Mouse (Mus musculus): Measurements from ENCODE around the gene Hdac5. TPM values are rescaled to one million over a fixed set of nuclear protein-coding genes. Genes with fewer than 3 reads are reported as not detected.

Gene Hdac5
- polyA plus RNA-seq, 1 experiment from 2014 or later, result 88.2 TPM

DNA sequence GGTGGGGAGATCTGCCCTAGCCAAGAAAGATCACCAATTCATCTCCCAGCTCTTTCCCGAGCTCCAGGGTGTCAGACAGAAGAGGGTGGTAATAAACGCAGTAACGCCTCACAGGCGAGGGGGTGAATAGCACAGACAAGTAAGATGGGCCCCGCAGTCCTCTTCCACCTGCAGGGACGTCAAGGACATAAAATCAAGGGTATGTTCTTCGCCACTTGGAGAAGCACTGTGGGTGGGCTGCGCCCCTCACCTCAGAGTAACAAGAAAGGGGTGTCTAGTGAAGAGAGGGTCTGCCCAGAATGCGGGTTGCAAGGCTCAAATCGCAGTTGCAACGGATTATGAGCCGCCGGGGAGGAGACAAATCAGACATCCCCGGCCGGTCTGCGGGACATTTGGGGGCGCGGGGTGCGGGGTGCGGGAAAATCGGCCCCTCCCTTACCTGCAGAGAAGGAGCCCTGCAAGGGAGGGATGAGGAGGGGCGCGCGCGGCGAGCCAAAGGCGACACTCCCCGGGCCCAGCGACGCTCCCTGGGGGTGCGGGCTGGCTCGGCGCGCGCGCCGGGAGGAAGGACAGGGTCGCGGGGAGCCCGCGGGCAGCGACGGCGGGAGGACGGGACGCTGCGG, 524 bp downstream of the Hdac5 start:
- peak; percentile 37; the same call in 1 of the 2 replicates for ATAC-seq
- peaks cover 54% of the 10 kb centered on the region for H3K4me1 ChIP-seq
- H3K4me2 ChIP-seq, result peak overlapping the region; percentile 76
- H3K27me3 ChIP-seq, result no peaks in the 10 kb centered on the region
- H3K9me3 ChIP-seq (replicated peaks), result no peaks in the 10 kb centered on the region
- peak overlapping the region; percentile 90 for H3K9ac ChIP-seq
- 1% methylated on average over 47 of the region's 47 CpGs for WGBS
- no peaks in the 10 kb centered on the region for H3K36me3 ChIP-seq (ENCODE audit: poor library complexity, severe bottlenecking)
- peak overlapping the region; percentile 93 for H3K27ac ChIP-seq
- peak overlapping the region; percentile 79 for H3K4me3 ChIP-seq

DNA sequence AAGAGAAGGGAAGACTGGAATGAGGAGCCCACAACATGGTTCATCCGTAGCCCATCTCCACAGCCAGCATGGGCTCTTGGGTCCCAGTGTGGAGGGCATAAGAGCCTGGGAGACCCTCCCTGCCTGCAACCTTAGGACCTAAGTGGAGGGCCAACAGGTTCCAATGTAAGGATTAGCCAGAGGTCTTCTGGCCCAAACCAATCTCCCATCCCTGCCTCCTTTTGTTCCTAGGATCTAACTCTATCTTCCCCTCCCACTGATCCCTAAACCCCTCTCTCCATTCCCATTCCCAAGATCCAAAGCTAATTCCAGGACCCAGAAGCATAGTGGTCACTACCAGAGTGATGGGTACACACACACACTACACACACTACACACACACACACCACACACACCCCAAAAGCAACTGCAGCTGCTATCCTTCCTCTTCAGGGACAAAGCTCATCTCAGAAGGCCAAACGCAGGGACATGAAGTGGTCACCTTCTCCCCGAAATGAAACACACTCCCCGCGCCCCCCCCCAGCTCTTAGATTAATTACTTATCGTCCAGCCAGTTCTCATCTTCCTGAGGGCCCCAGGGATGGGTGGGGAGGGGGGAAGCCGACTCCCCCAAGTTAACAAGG, 1.2 kb downstream of the Hdac5 start:
- no peak for ATAC-seq

GRCm38 (mm10) chr11:102228191-102228545, 1.8 kb downstream of the Hdac5 start:
- Histone ChIP-seq H3K4me3 (peak overlapping the region; percentile 79), H3K9me3 (replicated peaks) (no peaks in the 10 kb centered on the region), H3K27ac (peak overlapping the region; percentile 93), H3K4me2 (peak overlapping the region; percentile 76), H3K9ac (peak overlapping the region; percentile 90), H3K4me1 (peaks cover 63% of the 10 kb centered on the region), H3K36me3 (ENCODE audit: poor library complexity, severe bottlenecking) (peaks cover 9% of the 10 kb centered on the region; the same call in 1 of the 2 replicates), H3K27me3 (no peaks in the 10 kb centered on the region)
- 7% methylated on average over 9 of the region's 9 CpGs for WGBS
- no peak; the same call in 1 of the 2 replicates for ATAC-seq

More for the DNA sequence above, 1.2 kb downstream of the Hdac5 start:
- Histone ChIP-seq H3K9ac (peak overlapping the region; percentile 90), H3K4me3 (peak overlapping the region; percentile 79), H3K36me3 (ENCODE audit: poor library complexity, severe bottlenecking) (peaks cover 5% of the 10 kb centered on the region; the same call in 1 of the 2 replicates), H3K27me3 (no peaks in the 10 kb centered on the region), H3K9me3 (replicated peaks) (no peaks in the 10 kb centered on the region), H3K4me1 (peaks cover 57% of the 10 kb centered on the region), H3K4me2 (peak overlapping the region; percentile 76), H3K27ac (peak overlapping the region; percentile 93)
- WGBS, result 17% methylated on average over 7 of the region's 7 CpGs

DNA sequence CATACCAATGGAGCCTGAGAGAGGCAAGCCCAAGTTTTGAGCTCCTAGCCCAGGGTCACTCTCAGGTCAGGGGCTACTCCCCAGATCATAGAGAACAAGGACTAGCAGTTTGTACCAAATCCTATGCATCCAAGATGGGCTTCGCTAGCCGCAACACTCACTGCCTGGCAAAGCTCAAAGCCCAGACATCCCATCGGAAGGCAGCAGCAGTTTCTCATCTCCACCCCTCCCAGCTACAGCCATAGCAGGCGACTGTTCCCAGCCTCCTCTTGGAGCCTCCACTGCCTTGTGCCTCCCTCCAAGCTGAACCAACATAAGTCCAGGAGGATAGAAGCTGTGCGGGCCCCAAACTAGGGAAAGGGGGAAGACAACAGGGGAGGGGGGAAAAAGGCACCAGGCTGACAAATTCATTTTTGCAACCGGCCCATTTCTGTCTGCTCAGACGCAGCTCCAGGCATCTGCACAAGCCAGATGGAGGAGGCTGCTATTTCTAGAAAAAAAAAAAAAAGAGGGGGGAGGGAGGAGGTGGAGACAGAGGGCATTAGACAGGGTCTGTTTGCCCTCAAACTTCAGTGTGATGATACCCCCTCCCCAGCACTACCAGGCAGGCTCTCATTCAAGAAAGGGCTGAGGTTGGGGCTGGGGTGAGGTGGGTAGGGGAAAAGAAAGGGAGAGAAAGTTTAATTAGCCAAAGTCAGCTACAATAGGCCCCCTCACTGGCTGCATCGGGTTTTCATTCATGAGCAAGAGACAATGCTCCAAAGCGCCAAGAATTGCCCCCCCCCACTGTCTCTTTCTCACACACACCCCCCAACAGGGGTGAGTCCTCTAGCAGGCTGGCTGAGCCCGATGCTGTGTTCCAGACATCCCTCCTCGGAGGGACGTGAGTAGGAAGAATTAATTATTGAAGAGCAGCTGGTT, 2.4 kb downstream of the Hdac5 start:
- ATAC-seq, result peak; percentile 44
- no peaks in the 10 kb centered on the region for H3K9me3 ChIP-seq (replicated peaks)
- 2% methylated on average over 12 of the region's 12 CpGs for WGBS
- peaks cover 66% of the 10 kb centered on the region for H3K4me1 ChIP-seq
- H3K9ac ChIP-seq, result peak overlapping the region; percentile 90
- H3K36me3 ChIP-seq (ENCODE audit: poor library complexity, severe bottlenecking), result peaks cover 13% of the 10 kb centered on the region; the same call in 1 of the 2 replicates
- H3K4me3 ChIP-seq, result peak overlapping the region; percentile 79
- peak overlapping the region; percentile 76 for H3K4me2 ChIP-seq
- H3K27me3 ChIP-seq, result no peaks in the 10 kb centered on the region
- H3K27ac ChIP-seq, result peak overlapping the region; percentile 93

DNA sequence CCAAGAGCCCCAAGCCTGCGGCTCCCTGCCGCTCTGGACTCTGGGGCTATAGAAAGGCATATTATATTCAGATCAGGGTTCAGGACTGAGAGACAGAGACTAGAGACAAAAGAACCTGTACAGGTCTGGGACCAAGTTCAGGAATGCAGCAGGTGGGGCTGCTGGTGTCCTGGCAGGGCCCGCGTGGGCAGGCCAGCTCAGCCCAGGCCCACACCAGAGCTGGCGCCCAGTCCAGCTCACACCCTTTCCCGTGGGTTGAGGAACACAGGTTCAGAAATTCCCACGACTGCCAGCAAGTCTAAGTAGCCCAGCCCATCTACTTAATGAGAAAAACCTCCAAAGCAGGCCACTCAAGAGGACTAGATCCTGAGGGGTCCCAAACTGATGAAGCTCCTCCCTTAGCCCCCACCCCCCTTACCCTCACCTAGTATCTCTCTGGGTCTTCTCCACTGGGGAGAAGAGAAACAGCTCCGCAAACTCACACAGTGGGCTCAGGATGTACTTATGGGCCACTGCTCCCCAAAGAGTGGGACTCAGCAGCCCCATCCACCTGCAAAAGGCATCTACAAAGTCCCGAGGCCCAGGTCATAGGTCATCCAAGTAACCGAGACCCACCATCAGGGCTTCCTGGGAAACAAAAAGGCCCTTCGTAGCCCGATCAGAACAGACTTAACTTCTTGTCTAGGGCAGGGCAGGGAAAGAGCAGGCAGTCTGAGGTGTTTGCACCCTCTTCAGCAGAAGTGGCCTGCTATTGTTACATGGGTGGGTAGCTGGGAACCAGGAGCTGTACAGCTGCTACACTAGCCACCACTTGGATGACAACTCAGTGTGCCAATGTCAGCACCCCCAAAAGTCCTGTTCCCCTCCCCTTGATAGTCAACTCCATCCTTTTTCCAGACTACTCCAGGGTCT, 3.6 kb downstream of the Hdac5 start:
- Histone ChIP-seq H3K4me1 (peaks cover 66% of the 10 kb centered on the region), H3K27ac (no peak overlapping the region), H3K9ac (peak overlapping the region; percentile 90), H3K36me3 (ENCODE audit: poor library complexity, severe bottlenecking) (peaks cover 25% of the 10 kb centered on the region; the same call in 1 of the 2 replicates), H3K27me3 (no peaks in the 10 kb centered on the region), H3K4me2 (peak overlapping the region; percentile 76), H3K4me3 (peak overlapping the region; percentile 79; the same call in 1 of the 2 replicates), H3K9me3 (replicated peaks) (no peaks in the 10 kb centered on the region)
- ATAC-seq, result no peak
- WGBS, result 59% methylated on average over 12 of the region's 12 CpGs

GRCm38 (mm10) chr11:102225221-102225620, 4.7 kb downstream of the Hdac5 start:
- 69% methylated on average over 5 of the region's 5 CpGs for WGBS
- H3K4me1 ChIP-seq, result peaks cover 69% of the 10 kb centered on the region
- peak overlapping the region; percentile 47; the same call in 1 of the 2 replicates for H3K9ac ChIP-seq
- H3K36me3 ChIP-seq (ENCODE audit: poor library complexity, severe bottlenecking), result peaks cover 31% of the 10 kb centered on the region; the same call in 1 of the 2 replicates
- H3K27me3 ChIP-seq, result no peaks in the 10 kb centered on the region
- no peaks in the 10 kb centered on the region for H3K9me3 ChIP-seq (replicated peaks)
- H3K4me2 ChIP-seq, result peak overlapping the region; percentile 43
- no peak overlapping the region for H3K4me3 ChIP-seq
- no peak for ATAC-seq
- no peak overlapping the region for H3K27ac ChIP-seq

DNA sequence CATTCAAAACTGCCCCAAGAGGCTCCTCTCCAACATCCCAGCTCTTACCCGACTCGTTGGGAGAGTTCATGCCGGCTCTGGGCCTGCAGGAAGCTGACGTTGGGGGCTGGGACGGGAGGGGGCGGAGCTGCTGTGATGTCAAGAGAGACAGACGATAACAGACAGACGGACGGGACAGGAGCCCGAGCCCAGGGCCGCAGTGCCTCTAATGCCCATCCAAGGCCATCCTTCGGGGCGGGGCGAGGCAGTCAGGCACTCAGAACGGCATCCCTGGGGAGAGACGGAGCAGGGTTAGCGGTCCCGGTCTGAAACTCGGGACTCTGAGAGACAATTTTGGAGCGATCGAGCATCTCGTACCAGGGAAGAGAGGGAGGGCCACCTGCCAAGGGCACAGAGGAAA, 5.3 kb downstream of the Hdac5 start:
- Histone ChIP-seq H3K27ac (no peak overlapping the region), H3K36me3 (ENCODE audit: poor library complexity, severe bottlenecking) (peaks cover 35% of the 10 kb centered on the region; the same call in 1 of the 2 replicates), H3K4me2 (peak overlapping the region; percentile 43), H3K4me1 (peaks cover 74% of the 10 kb centered on the region), H3K4me3 (no peak overlapping the region), H3K27me3 (no peaks in the 10 kb centered on the region), H3K9ac (peak overlapping the region; percentile 47; the same call in 1 of the 2 replicates), H3K9me3 (replicated peaks) (no peaks in the 10 kb centered on the region)
- no peak for ATAC-seq
- 8% methylated on average over 22 of the region's 22 CpGs for WGBS

GRCm38 (mm10) chr11:102223166-102223565, 6.8 kb downstream of the Hdac5 start:
- Histone ChIP-seq H3K4me3 (no peak overlapping the region), H3K9me3 (replicated peaks) (no peaks in the 10 kb centered on the region), H3K9ac (peak overlapping the region; percentile 23; the same call in 1 of the 2 replicates), H3K27me3 (no peaks in the 10 kb centered on the region), H3K4me2 (no peak overlapping the region), H3K4me1 (peaks cover 76% of the 10 kb centered on the region), H3K36me3 (ENCODE audit: poor library complexity, severe bottlenecking) (peaks cover 37% of the 10 kb centered on the region; the same call in 1 of the 2 replicates), H3K27ac (no peak overlapping the region)
- ATAC-seq, result no peak
- 47% methylated on average over 6 of the region's 6 CpGs for WGBS

GRCm38 (mm10) chr11:102221954-102222351, 8.0 kb downstream of the Hdac5 start:
- no peak for ATAC-seq
- no peak overlapping the region for H3K9ac ChIP-seq
- peaks cover 45% of the 10 kb centered on the region; the same call in 1 of the 2 replicates for H3K36me3 ChIP-seq (ENCODE audit: poor library complexity, severe bottlenecking)

DNA sequence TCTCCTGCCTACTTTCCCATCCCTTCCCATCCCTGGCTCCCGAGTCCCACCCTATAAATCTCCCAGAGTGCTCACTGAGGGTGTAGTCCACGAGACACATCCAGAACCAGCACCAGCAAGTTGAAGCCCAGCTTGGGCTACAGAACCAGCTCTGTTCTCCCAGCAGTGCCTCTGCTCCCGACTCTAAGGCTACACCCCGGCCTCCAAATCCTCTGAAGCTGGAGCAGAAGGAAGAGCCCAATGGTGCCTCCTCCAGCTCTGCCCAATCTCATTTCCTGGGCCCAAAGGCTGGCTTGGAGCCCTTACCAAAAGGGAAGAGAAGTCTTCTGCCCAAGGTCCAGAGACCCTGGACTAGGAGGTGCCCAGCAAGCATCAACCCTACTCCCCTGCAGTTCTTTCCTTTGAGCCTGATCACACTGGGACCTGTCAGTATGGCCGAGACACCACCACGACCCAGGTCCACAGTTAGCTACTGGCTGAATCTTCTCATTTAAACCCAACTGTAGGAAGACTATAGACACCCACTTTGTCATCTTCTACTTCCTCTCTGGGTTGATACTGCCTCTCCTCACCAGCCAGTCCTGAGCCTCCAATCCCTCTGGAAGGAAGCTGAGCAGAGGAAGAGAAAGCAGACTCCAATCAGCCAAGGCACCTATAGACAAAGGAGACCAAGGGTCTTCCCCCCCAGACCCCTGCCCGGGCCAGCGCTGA, 8.6 kb downstream of the Hdac5 start:
- Histone ChIP-seq H3K4me2 (no peak overlapping the region), H3K4me3 (no peak overlapping the region), H3K4me1 (peaks cover 76% of the 10 kb centered on the region), H3K27me3 (no peaks in the 10 kb centered on the region), H3K36me3 (ENCODE audit: poor library complexity, severe bottlenecking) (peaks cover 45% of the 10 kb centered on the region; the same call in 1 of the 2 replicates), H3K9ac (no peak overlapping the region), H3K9me3 (replicated peaks) (no peaks in the 10 kb centered on the region), H3K27ac (no peak overlapping the region)
- no peak for ATAC-seq
- WGBS, result 89% methylated on average over 8 of the region's 8 CpGs

More at GRCm38 (mm10) chr11:102221954-102222351, 8.0 kb downstream of the Hdac5 start:
- WGBS, result 63% methylated on average over 8 of the region's 8 CpGs
- Histone ChIP-seq H3K27ac (no peak overlapping the region), H3K4me2 (no peak overlapping the region), H3K4me1 (peaks cover 76% of the 10 kb centered on the region), H3K27me3 (no peaks in the 10 kb centered on the region), H3K9me3 (replicated peaks) (no peaks in the 10 kb centered on the region), H3K4me3 (no peak overlapping the region)

Data from forebrain, embryonic 13.5 days (tissue).